Mouse (Mus musculus) cortical plate, adult 2 months (tissue): Measurements from ENCODE around the gene Nup160.

Experiments
- CTCF ChIP-seq: fragments of 200-500 bp; IDR thresholded peaks from 2 replicates; pipeline ENCODE4 v1.5.1; 2011; ENCODE audit warnings: mild to moderate bottlenecking, control low read depth, low read length; ENCODE audit not compliant: insufficient read depth; ENCODE audit errors: extremely low read depth
- POLR2A ChIP-seq: fragments of 200-500 bp; IDR thresholded peaks from 2 replicates; pipeline ENCODE4 v1.6.1; 2011; ENCODE audit warnings: mild to moderate bottlenecking, low read length, control low read depth; ENCODE audit not compliant: insufficient read depth; ENCODE audit errors: extremely low read depth

- TF ChIP-seq CTCF (no peak), POLR2A (no peak)
These were observed 41.8 kb upstream of the Nup160 start for GRCm38 (mm10) chr2:90635085-90635723.
